Mouse (Mus musculus) neutrophil, adult 5-6 weeks (primary cell): ENCODE measurements around the gene Bora. TPM values are rescaled to one million over a fixed set of nuclear protein-coding genes. Genes with fewer than 3 reads are reported as not detected.
A peak's percentile ranks its signal among the peaks of the same experiment; 100 is the strongest.
"Not testable (repeated sequence)": the region's sequence is repeated elsewhere in the genome, so short reads cannot be mapped to it uniquely, and the experiment has no call there.

ENCODE experiments used
- ATAC-seq: fragments of 151-379, 151-347 bp; 2 replicates; pipeline ENCODE4 v1.8.0; 2017; ENCODE audit warnings: mild to moderate bottlenecking, moderate TSS enrichment; ENCODE audit not compliant: insufficient number of reproducible peaks, poor library complexity, low FRiP score, severe bottlenecking; ENCODE audit errors: extremely low read depth
- total RNA-seq: library from RNA; stranded (forward); fragments of 200-1000 nt; gene quantifications from 2 replicates; pipeline ENCODE4 v1.2.3, GENCODE M21; 2017

The Bora gene
- 13.6 and 14.0 TPM in 2 replicates for total RNA-seq

GRCm38 (mm10) chr14:99046031-99046781, at the start of gene Bora, which contains the start of gene Mzt1:
Bora (plus strand) TSS chr14:99046222.
Mzt1 (minus strand) TSS chr14:99046134.
- ATAC-seq, result peak; percentile 91

DNA sequence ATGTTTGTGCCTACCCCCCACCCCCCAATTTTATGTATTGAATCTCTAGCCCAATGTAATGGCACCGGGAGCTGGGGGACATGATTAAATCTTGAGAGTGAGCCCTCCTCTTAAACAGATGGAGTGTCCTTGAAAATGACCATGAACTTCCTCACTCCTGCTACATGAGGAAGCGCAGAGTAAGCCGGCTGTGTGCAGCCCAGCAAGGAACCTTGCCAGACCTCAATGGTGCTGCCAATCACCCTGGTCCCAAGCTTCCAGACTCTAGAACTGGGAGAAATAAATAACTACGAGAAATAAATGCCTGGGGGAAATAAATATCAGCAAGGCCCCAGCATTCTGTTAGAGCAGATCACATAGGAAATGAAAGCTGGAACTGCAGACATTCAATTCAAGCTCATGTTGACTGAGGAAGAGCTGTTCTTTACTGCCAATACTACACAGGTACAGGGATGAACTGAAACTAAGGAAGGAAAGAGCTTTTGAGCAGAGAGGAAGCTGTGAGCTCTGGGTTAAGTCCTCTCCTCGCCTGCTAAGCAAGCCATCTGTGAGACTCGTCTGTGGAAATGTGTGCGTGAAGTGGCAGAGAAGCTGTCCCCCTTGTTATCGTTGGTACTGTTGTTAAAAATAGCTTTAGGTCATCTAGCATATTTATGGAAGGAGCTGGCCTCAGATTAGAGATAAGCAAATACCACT, 35.6 kb upstream of the Bora start:
- ATAC-seq, result no peak

DNA sequence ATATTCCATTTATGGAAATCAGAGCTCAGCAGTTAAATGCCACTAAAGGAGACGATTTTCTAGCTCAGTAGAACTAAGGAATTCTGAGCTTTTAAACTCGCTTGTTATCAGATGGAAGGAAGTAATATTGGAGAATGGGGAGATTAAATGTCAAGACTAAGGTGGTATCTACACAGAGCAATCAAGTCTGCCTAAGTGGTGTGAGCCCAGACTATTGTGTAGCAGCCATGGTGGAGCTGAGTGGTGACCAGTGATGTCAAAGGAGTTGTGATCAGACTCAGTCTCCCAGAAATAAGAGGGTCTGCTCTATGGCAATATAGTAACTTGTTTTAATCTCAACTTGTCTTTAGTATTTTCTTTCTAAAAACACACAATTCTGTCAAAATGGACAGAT, 35.1 kb upstream of the Bora start:
- no peak for ATAC-seq

DNA sequence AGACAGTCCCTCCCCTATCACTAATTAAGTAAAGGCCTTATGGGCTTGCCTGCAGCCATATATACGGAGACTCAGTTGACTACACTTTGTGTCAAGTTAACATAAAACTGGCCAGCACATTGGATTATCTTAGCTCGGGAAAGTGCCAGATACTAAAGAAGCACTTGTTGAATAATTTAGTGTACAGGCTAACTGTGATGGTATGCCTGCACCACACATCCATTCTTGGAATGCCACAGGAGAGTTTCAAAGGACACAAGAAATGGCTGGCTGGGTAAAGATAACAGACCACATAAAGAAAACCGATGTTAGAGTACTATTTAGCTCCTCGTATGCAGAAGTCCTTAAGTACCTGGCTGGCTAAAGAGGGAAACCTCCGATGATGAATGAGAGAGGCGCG, 27.3 kb upstream of the Bora start:
- no peak for ATAC-seq

DNA sequence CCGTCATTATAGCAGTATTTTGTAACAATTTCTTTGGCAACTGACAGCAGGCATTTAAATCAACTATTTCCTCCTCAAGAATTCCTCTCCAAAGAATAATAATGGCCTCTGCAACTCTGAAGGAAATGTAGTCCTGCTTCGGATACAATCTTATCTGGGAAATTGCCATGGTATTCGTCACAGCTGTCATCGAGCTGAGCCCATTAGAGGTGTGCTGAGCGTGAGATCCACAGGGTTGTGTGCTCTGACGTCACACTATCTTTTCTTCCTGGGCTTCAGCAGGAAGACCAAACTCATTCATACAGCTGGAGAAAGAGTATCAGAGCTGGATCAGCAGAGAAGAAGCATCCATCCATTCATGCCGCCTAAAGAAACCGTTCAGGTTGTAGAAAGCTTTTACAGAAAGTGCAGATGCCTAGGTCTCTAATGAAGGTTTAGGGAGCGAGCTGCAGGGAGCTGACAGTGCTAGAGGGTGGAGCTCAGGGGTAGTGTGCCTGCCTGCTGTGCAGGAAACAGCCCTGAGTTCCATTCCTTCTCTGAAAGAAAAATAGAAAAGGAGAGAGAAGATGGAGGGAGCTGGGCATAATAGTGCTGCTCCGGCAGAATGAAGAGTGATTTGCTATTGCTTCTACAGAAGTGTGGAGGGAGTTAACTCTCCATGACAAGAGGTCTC, 26.8 kb upstream of the Bora start:
- no peak for ATAC-seq

- no peak for ATAC-seq
These were observed 23.5 kb upstream of the Bora start for GRCm38 (mm10) chr14:99022346-99023086.

- no peak for ATAC-seq
These were observed 16.0 kb upstream of the Bora start for GRCm38 (mm10) chr14:99029987-99030386.

DNA sequence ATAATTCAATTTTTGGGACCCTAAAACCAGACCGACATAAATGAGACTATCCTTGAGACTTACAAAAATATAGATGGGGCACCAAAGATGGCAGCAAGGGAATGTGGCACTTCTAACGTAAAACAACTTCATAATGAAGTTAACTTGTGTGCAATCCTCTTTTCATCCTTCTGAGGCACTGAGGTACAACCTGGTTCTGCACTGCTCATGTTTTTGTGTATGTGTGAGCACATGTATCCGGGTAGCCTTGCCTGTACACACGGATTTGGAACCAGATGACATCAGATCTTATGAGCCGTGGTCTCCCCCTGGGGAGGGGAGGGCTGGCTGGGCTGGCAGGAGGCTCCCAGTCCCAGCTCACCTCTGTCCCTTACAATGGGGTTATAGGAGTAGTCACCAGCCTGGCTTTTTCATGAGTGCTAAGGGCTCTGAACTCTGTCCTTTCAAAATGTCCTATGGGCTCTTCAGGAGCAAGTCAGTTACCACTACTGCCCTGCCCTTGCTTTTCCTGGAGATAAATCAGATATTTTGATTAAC, 14.6 kb upstream of the Bora start:
- no peak for ATAC-seq

GRCm38 (mm10) chr14:99032596-99032995, 13.4 kb upstream of the Bora start:
- ATAC-seq, result no peak

- ATAC-seq, result not testable (repeated sequence)
These were observed 11.2 kb upstream of the Bora start for GRCm38 (mm10) chr14:99034851-99035250.

- ATAC-seq, result no peak
These were observed 10.0 kb upstream of the Bora start for GRCm38 (mm10) chr14:99036039-99036438.

GRCm38 (mm10) chr14:99037703-99038102, 8.3 kb upstream of the Bora start:
- no peak for ATAC-seq

DNA sequence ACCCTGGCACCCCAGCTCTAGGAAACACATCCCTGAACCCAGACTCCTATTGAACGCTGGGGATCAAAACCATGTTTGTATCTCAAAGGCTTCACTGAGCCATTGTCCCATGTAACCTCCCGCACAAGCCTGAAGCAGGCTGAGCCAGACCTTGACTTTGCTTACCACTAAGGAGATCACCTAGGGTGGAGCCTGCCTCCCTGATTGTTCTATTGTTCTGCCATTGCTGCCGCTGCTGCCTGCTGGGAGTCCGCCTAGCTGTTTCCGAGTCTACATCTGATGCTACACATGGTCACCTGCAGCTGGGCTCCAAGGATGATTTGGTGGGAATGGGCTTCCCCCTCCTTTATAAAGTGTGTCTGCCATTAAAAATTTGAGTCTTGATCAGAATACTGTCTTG, 6.7 kb upstream of the Bora start:
- ATAC-seq, result not testable (repeated sequence)

- ATAC-seq, result no peak
These were observed 4.6 kb upstream of the Bora start for GRCm38 (mm10) chr14:99041416-99041815.

- no peak for ATAC-seq
These were observed 2.5 kb upstream of the Bora start for GRCm38 (mm10) chr14:99043499-99043898.

- no peak for ATAC-seq
These were observed 1.9 kb upstream of the Bora start for GRCm38 (mm10) chr14:99044096-99044495.

- ATAC-seq, result no peak
These were observed 1.3 kb upstream of the Bora start for GRCm38 (mm10) chr14:99044718-99045117.

DNA sequence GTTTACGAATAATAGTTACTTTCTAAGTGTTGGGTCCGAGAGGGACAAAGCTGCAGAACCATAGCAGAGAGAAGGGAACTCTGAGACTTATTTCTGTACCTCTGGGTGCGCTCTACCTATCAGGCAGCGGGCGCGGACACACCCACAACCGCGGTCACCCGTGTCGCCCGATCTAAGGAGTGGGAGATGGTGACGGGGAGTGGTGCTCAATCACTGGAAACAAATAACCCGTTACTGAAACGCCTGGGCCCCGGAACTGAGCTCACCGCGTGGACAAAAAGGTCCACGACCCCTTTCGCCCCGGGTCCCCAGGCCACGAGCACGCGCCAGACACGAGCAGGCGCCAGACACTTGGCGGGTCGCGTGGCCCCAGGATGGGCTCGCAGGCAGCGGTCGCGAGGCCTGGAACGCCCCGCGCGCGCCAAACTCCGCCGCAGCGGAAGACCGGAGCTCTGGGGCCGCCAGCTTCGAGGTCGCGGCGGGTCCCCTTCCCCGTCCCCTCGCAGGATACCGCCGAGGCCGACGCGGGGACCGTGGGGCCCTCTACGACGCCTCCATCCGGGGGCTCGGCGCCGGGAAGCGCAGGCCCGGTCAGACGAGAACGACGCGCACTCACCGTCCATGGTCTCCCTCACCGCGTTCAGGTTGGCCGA, 518 bp upstream of the Bora start:
- peak; percentile 60 for ATAC-seq

DNA sequence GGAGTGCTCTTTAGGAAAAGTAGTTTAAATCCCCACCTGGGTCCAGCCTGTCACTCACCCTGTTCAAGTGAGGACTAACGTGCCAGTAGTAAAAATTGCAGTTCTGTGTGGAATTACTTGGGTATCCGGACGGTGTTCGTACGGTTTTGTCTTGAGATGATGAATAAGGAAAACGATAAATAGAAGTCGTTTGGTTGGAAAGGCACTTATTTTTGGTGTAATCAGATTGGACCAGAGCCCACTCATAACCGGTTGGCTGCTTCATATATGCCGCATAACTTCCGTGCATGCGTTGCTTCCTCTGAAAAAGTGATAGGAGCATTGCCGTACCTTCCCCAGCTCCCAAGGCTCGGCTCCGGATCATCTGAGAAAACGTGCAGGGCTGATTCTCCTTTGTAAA, 760 bp downstream of the Bora start:
- ATAC-seq, result no peak
